Mouse (Mus musculus): ENCODE results near the gene Qk. TPM values are rescaled to one million over a fixed set of nuclear protein-coding genes. Genes with fewer than 3 reads are reported as not detected.

Qk gene
- polyA plus RNA-seq, 1 experiment = 12.8 TPM

DNA sequence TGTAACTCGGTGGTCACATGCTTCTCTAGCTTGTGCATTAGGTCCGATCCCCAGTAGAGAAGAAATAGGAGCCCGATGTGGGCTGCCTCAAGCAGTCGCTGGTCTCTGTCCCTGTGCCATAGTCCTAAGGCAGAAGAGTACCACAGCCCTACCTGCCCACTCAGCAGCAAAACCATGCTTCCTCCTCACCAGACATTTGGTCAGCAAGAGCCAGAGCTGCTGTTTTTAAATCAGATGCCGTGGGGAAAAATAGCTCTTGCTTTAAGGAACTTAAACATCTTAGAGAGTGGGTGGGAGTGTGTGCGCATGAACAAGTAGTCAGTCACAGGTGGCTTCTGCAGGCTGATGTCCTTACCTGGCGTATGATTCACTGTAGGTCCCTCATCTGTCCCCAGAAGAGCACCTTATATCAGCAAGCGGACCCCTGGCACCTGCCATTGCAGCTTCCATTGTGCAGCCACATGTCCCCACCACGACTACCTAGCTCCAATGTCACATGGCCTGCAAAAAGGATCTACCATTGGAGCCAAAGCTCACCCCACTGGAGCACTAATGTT, 9.0 kb upstream of the Qk start:
- 87% methylated on average over 9 of the region's 9 CpGs for WGBS
- no peak for DNase-seq (ENCODE audit: low read depth, low spot score)

DNA sequence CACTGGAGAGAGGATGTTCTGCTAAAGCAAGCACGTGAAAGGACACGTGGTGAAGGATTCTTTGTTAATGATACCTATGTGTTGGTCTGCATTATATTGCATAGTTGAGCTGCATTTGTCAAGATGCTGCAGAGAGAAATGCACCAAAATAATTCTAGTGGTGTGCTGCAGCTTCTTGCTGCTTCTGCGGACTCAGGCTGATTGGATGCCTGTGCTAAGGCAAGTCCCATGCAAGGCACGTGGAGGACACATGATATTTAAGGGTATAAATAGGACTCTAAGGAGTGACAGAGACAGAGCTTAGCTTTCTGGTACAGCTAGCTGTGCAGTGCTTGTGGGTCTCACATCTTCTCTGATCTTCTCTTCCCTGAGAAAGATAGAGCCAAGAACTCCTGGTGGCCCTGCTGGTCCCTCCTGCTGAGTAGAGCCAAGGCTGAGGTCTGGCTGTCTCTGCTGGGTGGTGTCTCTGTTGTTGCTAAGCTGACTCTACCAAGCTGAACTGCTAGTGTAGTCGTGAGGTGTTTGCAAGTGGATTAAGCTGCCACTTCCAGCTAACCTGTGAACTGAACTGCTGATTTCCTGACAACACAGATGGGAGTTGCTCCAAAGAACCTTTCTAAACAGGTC, 8.0 kb upstream of the Qk start:
- no peak for DNase-seq (ENCODE audit: low read depth, low spot score)

DNA sequence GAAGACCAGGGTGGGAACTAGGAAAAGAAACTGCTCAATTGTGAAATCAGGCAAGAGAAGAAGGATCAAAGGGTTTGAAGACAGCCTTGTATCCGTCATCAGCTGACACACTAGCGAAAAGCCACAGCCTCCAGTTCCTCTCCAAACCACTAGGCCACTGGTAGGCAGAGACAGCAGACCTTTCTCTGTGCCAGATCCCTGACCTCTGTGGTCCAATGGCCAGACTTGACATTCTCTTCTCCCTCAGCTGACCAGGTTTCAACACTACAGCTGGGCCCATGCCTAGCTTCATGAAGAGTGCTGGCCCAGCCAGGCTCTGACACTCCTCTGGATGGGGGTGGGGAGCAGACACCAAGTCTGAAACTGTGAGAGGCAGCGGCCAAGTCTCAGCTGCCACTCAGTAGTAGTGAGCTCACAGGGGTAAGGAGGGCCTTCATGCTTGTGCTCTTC, 7.0 kb upstream of the Qk start:
- 63% methylated on average over 3 of the region's 3 CpGs for WGBS
- DNase-seq (ENCODE audit: low read depth, low spot score) = no peak

More for the DNA sequence above, 8.0 kb upstream of the Qk start:
- 81% methylated on average over 5 of the region's 5 CpGs for WGBS

- no peak for DNase-seq (ENCODE audit: low read depth, low spot score)
- 94% methylated on average over 4 of the region's 4 CpGs for WGBS
Measured at GRCm38 (mm10) chr17:10325921-10326320, 6.3 kb upstream of the Qk start.

GRCm38 (mm10) chr17:10321754-10322153, 2.1 kb upstream of the Qk start:
- 89% methylated on average over 4 of the region's 4 CpGs for WGBS
- DNase-seq (ENCODE audit: low read depth, low spot score) = no peak

DNA sequence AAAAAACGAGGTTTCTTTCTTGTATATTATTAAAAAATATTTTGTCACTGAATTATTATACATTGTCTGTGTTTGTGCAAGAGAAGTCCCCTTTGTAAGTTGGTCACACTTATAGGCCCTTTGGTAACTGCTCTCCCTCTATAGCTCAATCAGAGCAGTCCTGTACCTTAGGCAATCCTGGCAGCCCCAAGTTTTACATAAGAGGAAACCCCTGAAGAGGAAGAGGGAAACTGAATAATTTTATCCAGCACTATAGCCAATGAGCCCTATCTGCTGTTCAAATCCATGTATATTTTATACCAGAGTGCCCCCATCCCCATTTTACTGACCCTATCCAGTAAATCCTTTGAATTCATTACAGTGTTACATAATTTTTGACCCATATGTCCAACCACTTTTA, 1.4 kb upstream of the Qk start:
- no peak for DNase-seq (ENCODE audit: low read depth, low spot score)
- WGBS = 76% methylated on average over 1 of the region's 1 CpGs

DNA sequence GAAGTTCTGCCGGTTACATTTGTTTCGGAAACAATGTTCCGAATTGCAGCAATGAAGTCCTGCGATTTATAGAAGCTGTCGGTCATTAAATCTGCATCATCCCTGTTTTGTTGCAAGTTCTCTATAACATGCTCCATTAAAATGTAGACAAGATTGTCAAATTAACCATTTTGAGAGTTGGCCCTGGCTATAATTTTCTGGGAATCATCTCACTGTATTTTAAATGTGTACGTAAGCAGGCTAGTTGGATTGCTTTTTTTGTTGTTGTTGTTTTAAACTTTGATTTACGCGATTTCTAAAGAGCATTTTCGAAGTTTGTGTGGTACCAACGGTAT, 769 bp upstream of the Qk start:
- DNase-seq (ENCODE audit: low read depth, low spot score) = no peak
- WGBS = 30% methylated on average over 10 of the region's 10 CpGs

DNA sequence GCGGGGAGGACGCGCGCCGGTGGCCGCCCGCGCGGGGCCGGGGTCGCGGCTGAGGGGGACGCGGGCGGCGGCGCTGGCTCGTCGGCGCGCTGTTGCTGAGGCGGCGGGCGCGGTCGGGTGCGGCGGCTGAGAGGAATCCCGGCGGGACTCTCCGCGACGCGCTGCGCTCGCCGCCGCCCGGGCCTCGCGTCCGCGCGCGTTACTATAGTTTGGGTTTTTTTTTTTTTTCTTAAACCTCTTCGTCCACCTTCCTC, 296 bp downstream of the Qk start:
- WGBS = 3% methylated on average over 46 of the region's 46 CpGs
- DNase-seq (ENCODE audit: low read depth, low spot score) = no peak

DNA sequence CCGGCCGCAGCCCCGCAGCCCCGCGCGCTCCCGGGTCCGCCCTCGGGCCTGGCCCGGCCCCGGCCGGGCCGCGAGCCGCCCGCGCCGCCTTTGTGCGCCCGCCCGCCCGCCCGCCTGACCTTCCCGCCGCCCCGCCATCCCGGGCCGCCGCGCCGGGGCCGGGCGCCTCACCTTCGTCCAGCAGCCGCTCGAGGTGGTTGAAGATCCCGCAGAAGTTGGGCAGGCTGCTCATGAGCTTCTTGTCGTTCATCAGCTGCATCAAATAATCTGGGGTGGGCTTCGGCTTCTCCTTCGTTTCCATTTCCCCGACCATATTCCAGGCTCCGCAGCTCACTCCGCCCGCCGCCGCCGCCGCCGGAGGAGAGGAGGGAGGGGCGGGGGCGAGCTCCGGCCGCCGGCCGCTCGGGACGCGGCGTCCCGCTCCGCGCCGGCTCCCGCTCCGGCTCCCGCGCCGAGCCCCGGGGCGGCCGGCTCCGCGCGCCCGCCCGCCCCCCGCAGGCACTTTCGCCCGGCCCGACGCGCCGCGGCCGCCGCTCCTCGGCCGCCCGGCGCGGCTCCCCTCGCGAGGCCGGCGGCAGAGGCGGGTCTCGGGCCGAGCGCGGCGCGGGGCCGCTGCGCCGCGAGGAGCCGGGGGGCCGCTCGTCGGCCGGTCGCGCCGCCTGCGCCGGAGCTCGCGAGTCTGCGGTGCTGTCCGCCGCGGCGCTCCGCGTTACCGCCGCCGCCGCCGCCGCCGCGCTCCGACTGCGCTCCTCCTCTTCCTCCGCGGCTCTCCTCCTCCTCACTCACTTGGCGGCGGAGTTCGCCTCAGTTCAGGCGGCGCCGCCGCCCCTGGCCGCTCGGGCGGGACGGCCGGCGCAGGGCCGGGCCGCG, 858 bp downstream of the Qk start:
- no peak for DNase-seq (ENCODE audit: low read depth, low spot score)
- WGBS = 10% methylated on average over 135 of the region's 153 CpGs

- DNase-seq (ENCODE audit: low read depth, low spot score) = no peak
- WGBS = 3% methylated on average over 46 of the region's 46 CpGs
Measured at GRCm38 (mm10) chr17:10317981-10318551, 1.6 kb downstream of the Qk start.

DNA sequence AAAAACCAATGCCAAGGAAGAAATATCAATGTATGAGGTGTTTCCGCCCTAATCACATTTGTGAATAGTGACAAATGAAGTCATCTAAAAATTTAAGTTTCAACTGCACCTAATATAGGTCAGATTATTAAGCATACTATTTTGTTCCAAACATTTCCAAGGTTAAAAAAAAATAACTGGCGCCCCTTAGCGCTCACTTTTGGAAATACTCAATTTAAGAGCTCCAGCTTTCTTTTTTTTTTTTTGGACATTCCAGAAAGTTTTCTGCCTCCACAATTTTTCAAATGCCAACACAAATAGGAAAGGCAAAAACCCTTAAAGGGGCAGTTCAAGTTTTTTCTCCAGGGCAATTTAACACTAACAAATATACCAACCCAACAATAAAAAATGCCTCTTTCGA, 2.5 kb downstream of the Qk start:
- 11% methylated on average over 4 of the region's 4 CpGs for WGBS
- no peak for DNase-seq (ENCODE audit: low read depth, low spot score)

GRCm38 (mm10) chr17:10316446-10316845, 3.2 kb downstream of the Qk start:
- WGBS = 9% methylated on average over 1 of the region's 1 CpGs
- no peak for DNase-seq (ENCODE audit: low read depth, low spot score)

GRCm38 (mm10) chr17:10310046-10310445, 9.6 kb downstream of the Qk start:
- DNase-seq (ENCODE audit: low read depth, low spot score) = no peak
- 88% methylated on average over 1 of the region's 1 CpGs for WGBS

GRCm38 (mm10) chr17:10309135-10309623, 10.5 kb downstream of the Qk start:
- 57% methylated on average over 4 of the region's 4 CpGs for WGBS
- no peak for DNase-seq (ENCODE audit: low read depth, low spot score)

- WGBS = 26% methylated on average over 2 of the region's 2 CpGs
- no peak for DNase-seq (ENCODE audit: low read depth, low spot score)
Measured at GRCm38 (mm10) chr17:10306424-10306823, 13.2 kb downstream of the Qk start.

GRCm38 (mm10) chr17:10304001-10304400, 15.7 kb downstream of the Qk start:
- DNase-seq (ENCODE audit: low read depth, low spot score) = no peak

GRCm38 (mm10) chr17:10300968-10301795, 18.5 kb downstream of the Qk start:
- DNase-seq (ENCODE audit: low read depth, low spot score) = no peak
- WGBS = 19% methylated on average over 4 of the region's 4 CpGs

GRCm38 (mm10) chr17:10299396-10299795, 20.3 kb downstream of the Qk start:
- DNase-seq (ENCODE audit: low read depth, low spot score) = no peak
- 70% methylated on average over 1 of the region's 1 CpGs for WGBS

GRCm38 (mm10) chr17:10292520-10292919, 27.1 kb downstream of the Qk start:
- WGBS = 55% methylated on average over 2 of the region's 2 CpGs
- no peak for DNase-seq (ENCODE audit: low read depth, low spot score)

DNA sequence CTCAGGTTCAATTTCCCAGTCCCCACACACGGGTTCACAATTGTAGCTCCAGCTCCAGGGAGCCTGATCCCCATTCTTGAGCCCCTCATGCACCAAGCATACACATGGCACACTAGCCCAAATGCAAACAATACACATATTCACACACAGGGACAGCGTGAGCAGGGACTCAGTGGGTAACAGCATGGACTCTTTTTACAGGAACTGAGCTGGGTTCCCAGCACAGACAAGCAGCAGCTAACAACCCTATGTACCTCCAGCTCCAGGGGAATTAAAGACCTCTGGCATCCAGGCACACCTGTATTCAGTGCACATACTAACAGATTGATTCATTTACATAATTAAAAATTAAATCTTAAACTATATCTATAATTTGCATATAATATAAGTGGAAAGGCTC, 34.9 kb downstream of the Qk start:
- WGBS = 81% methylated on average over 2 of the region's 2 CpGs
- DNase-seq (ENCODE audit: low read depth, low spot score) = no peak

All from large intestine, adult 2 months (tissue).